Mouse (Mus musculus) CH12.LX (cell line): ENCODE data around the gene Mdm1. TPM values are rescaled to one million over a fixed set of nuclear protein-coding genes. Genes with fewer than 3 reads are reported as not detected.

ENCODE experiments used
- DNase-seq: peaks from one replicate; pipeline ENCODE4 v3.0.0-alpha.2; 2013; ENCODE audit errors: extremely low read depth
- H3K27ac ChIP-seq: 2 replicates; pipeline ENCODE4 v1.5.1; 2012; ENCODE audit warnings: low read depth, mild to moderate bottlenecking, control low read depth, moderate library complexity; ENCODE audit not compliant: insufficient read depth
- H3K27me3 ChIP-seq: replicated peaks from 2 replicates; pipeline ENCODE3; 2012; ENCODE audit warnings: inconsistent platforms
- H3K36me3 ChIP-seq, 2 experiments: replicated peaks in 1 of 2; 2 replicates each; pipeline versions ENCODE3 to v1.6.1; 2012; ENCODE audit warnings: inconsistent platforms in 1 of 2, low read length in 1 of 2, mild to moderate bottlenecking in 1 of 2, mixed read lengths in 1 of 2, moderate library complexity in 1 of 2; ENCODE audit not compliant: control insufficient read depth in 1 of 2, insufficient read depth in 1 of 2
- H3K4me1 ChIP-seq, 2 experiments: 2 replicates each; pipeline ENCODE4 v1.6.1; 2012; ENCODE audit warnings: inconsistent platforms in 1 of 2, moderate library complexity in 1 of 2; ENCODE audit not compliant: insufficient read depth in 2 of 2, control insufficient read depth in 1 of 2
- H3K4me2 ChIP-seq: 2 replicates; pipeline ENCODE4 v1.6.1; 2012; ENCODE audit warnings: low read depth, mild to moderate bottlenecking, control low read depth; ENCODE audit not compliant: poor library complexity, insufficient read depth, severe bottlenecking
- H3K4me3 ChIP-seq, 3 experiments: fragments of 150-350 bp in 1 of 3; sonication (generic) in 1 of 3; replicated peaks in 1 of 3; 2 replicates each; pipeline versions ENCODE3 to v1.5.1; 2011 to 2012; ENCODE audit warnings: low read depth in 2 of 3, low read length in 2 of 3, mild to moderate bottlenecking in 2 of 3, moderate library complexity in 2 of 3, control low read depth in 1 of 3, improper control_type of control experiment in 1 of 3, inconsistent platforms in 1 of 3, mixed read lengths in 1 of 3; ENCODE audit not compliant: poor library complexity in 1 of 3
- H3K79me2 ChIP-seq: replicated peaks from 2 replicates; pipeline ENCODE4 v1.6.1; 2012; ENCODE audit warnings: mild to moderate bottlenecking, moderate library complexity; ENCODE audit not compliant: control insufficient read depth, poor library complexity, insufficient read depth, severe bottlenecking; ENCODE audit errors: extremely low read depth
- H3K9ac ChIP-seq: 2 replicates; pipeline ENCODE4 v1.6.1; 2012; ENCODE audit warnings: low read depth, mild to moderate bottlenecking, control low read depth, moderate library complexity; ENCODE audit not compliant: insufficient read depth
- H3K9me3 ChIP-seq: replicated peaks from 2 replicates; pipeline ENCODE3; 2012; ENCODE audit warnings: low read length, inconsistent platforms, mixed read lengths
- BHLHE40 ChIP-seq: IDR thresholded peaks from 2 replicates; pipeline ENCODE4 v1.6.1; 2011; ENCODE audit warnings: mild to moderate bottlenecking, low read depth, low read length, improper control_type of control experiment
- CHD2 ChIP-seq: IDR thresholded peaks from 2 replicates; pipeline ENCODE4 v1.6.1; 2011; ENCODE audit warnings: low read length, improper control_type of control experiment
- CTCF ChIP-seq, 2 experiments: IDR thresholded peaks in 1 of 2; conservative IDR thresholded peaks in 1 of 2; 2 replicates each; pipeline ENCODE4 v1.5.1; 2011 to 2012; ENCODE audit warnings: low read depth in 2 of 2, low read length in 2 of 2, improper control_type of control experiment in 1 of 2, inconsistent platforms in 1 of 2, mild to moderate bottlenecking in 1 of 2, moderate library complexity in 1 of 2
- E2F4 ChIP-seq: IDR thresholded peaks from 2 replicates; pipeline ENCODE4 v1.6.1; 2011; ENCODE audit warnings: low read depth, low read length, improper control_type of control experiment; ENCODE audit not compliant: insufficient replicate concordance
- EP300 ChIP-seq: IDR thresholded peaks from 2 replicates; pipeline ENCODE4 v1.6.1; 2011; ENCODE audit warnings: low read length, improper control_type of control experiment
- ETS1 ChIP-seq: conservative IDR thresholded peaks from 2 replicates; pipeline ENCODE4 v1.6.1; 2012; ENCODE audit warnings: low read depth, mild to moderate bottlenecking, inconsistent platforms, low read length, improper control_type of control experiment, moderate library complexity
- IRF4 ChIP-seq: IDR thresholded peaks from 2 replicates; pipeline ENCODE4 v1.6.1; 2014; ENCODE audit warnings: low read depth, mild to moderate bottlenecking, inconsistent platforms, low read length, improper control_type of control experiment
- KAT2A ChIP-seq: IDR thresholded peaks from 2 replicates; pipeline ENCODE4 v1.6.1; 2012; ENCODE audit warnings: low read length, improper control_type of control experiment, inconsistent platforms; ENCODE audit not compliant: insufficient replicate concordance
- MAX ChIP-seq: IDR thresholded peaks from 2 replicates; pipeline ENCODE4 v1.6.1; 2011; ENCODE audit warnings: low read length, improper control_type of control experiment
- MEF2A ChIP-seq: IDR thresholded peaks from 2 replicates; pipeline ENCODE4 v1.6.1; 2014; ENCODE audit warnings: low read depth, mild to moderate bottlenecking, inconsistent platforms, low read length, improper control_type of control experiment, borderline replicate concordance
- NRF1 ChIP-seq: IDR thresholded peaks from 2 replicates; pipeline ENCODE4 v1.6.1; 2014; ENCODE audit warnings: low read depth, mild to moderate bottlenecking, inconsistent platforms, low read length, improper control_type of control experiment, moderate library complexity
- PAX5 ChIP-seq: IDR thresholded peaks from 2 replicates; pipeline ENCODE4 v1.6.1; 2012; ENCODE audit warnings: low read length, inconsistent platforms, mixed read lengths
- RCOR1 ChIP-seq: conservative IDR thresholded peaks from 2 replicates; pipeline ENCODE4 v1.6.1; 2012; ENCODE audit warnings: low read depth, mild to moderate bottlenecking, inconsistent platforms, low read length, improper control_type of control experiment
- SMC3 ChIP-seq: IDR thresholded peaks from 2 replicates; pipeline ENCODE4 v1.6.1; 2011; ENCODE audit warnings: low read depth, low read length, improper control_type of control experiment
- TBP ChIP-seq: conservative IDR thresholded peaks from 2 replicates; pipeline ENCODE4 v1.6.1; 2011; ENCODE audit warnings: low read depth, low read length, improper control_type of control experiment
- TCF12 ChIP-seq: IDR thresholded peaks from 2 replicates; pipeline ENCODE4 v1.6.1; 2014; ENCODE audit warnings: low read depth, mild to moderate bottlenecking, inconsistent platforms, low read length, improper control_type of control experiment
- UBTF ChIP-seq: IDR thresholded peaks from 2 replicates; pipeline ENCODE4 v1.6.1; 2012; ENCODE audit warnings: low read depth, mild to moderate bottlenecking, inconsistent platforms, low read length, improper control_type of control experiment, moderate library complexity
- ZKSCAN1 ChIP-seq: IDR thresholded peaks from 2 replicates; pipeline ENCODE4 v1.6.1; 2012; ENCODE audit warnings: low read depth, inconsistent platforms, low read length, improper control_type of control experiment, borderline replicate concordance
- ZMIZ1 ChIP-seq: IDR thresholded peaks from 2 replicates; pipeline ENCODE4 v1.6.1; 2012; ENCODE audit warnings: low read depth, mild to moderate bottlenecking, inconsistent platforms, low read length, improper control_type of control experiment
- ZNF384 ChIP-seq: IDR thresholded peaks from 2 replicates; pipeline ENCODE4 v1.6.1; 2012; ENCODE audit warnings: low read depth, low read length, improper control_type of control experiment, inconsistent platforms
- dilution Hi-C: fragments of 300-500 bp; cut with MboI; formaldehyde crosslinking; loops from 2 replicates; pipeline ENCODE4 v1.14.3; 2020; ENCODE audit warnings: low sequenced_read_pairs; ENCODE audit not compliant: extremely low pct_unique_long_range_greater_than_20kb, extremely low pct_ligation_motif_present
- in situ Hi-C: fragments of 300-500 bp; cut with MboI; formaldehyde crosslinking; loops from 3 replicates; pipeline ENCODE4 v1.14.3; 2019; ENCODE audit warnings: low sequenced_read_pairs, low pct_ligation_motif_present, low pct_unique_long_range_greater_than_20kb, mixed read lengths
- polyA plus RNA-seq: library from polyadenylated mRNA; unstranded; fragments of >175 nt; gene quantifications from 2 replicates; pipeline ENCODE4 v1.2.1, GENCODE M21; 2012; ENCODE audit warnings: low read depth; ENCODE audit not compliant: insufficient read length
- total RNA-seq, 2 experiments: library from RNA; depleted of rRNA; stranded (reverse); fragments of 300-350 nt in 1 of 2; fragments of >200 nt in 1 of 2; gene quantifications; 2 replicates each; pipeline ENCODE4 v1.2.3; 2012 to 2014

Gene Mdm1
- total and polyA plus RNA-seq, 3 experiments: 6.8 to 10.4 (median 9.7) TPM

GRCm38 (mm10) chr10:118094853-118095252 is 46.8 kb upstream of the Mdm1 start:
- in situ Hi-C loops: loop anchor here (5.0 kb wide), 1 partner anchor 53 kb away; no protein-coding TSS in a partner anchor
- TF ChIP-seq SMC3: no peak
- no peak for TF ChIP-seq E2F4
- no peak for TF ChIP-seq RCOR1
- TF ChIP-seq PAX5: no peak
- no peak for TF ChIP-seq ZKSCAN1
- TF ChIP-seq KAT2A: no peak
- TF ChIP-seq TBP: no peak
- TF ChIP-seq MAX: no peak
- no peak for TF ChIP-seq NRF1
- TF ChIP-seq IRF4: no peak
- TF ChIP-seq ZNF384: no peak
- TF ChIP-seq, all 38 proteins: peak for 0
- dilution Hi-C loops: no loop called here
- H3K36me3 ChIP-seq: no peaks in the 10 kb centered on the region
- H3K4me2 ChIP-seq: no peak overlapping the region
- H3K9ac ChIP-seq: no peak overlapping the region
- peaks cover 12% of the 10 kb centered on the region for H3K9me3 ChIP-seq
- H3K4me3 ChIP-seq: no peak overlapping the region
- H3K4me1 ChIP-seq: peaks cover 15 to 49% of the 10 kb centered on the region in 2 experiments
- no peaks in the 10 kb centered on the region for H3K79me2 ChIP-seq
- DNase-seq: no peak
- no peaks in the 10 kb centered on the region for H3K27me3 ChIP-seq
- no peak overlapping the region for H3K27ac ChIP-seq

GRCm38 (mm10) chr10:118096223-118096622 is 45.4 kb upstream of the Mdm1 start:
- Histone ChIP-seq H3K9ac (no peak overlapping the region), H3K27ac (no peak overlapping the region), H3K4me2 (no peak overlapping the region), H3K9me3 (peaks cover 12% of the 10 kb centered on the region), H3K27me3 (no peaks in the 10 kb centered on the region), H3K4me1 (peaks cover 20 to 50% of the 10 kb centered on the region in 2 experiments), H3K36me3 (no peaks in the 10 kb centered on the region), H3K4me3 (no peak overlapping the region), H3K79me2 (no peaks in the 10 kb centered on the region)
- DNase-seq: no peak
- dilution Hi-C loops (no loop called here), in situ Hi-C loops (loop anchor here (5.0 kb wide), 1 partner anchor 54 kb away; no protein-coding TSS in a partner anchor)
- no peak for TF ChIP-seq RCOR1

DNA sequence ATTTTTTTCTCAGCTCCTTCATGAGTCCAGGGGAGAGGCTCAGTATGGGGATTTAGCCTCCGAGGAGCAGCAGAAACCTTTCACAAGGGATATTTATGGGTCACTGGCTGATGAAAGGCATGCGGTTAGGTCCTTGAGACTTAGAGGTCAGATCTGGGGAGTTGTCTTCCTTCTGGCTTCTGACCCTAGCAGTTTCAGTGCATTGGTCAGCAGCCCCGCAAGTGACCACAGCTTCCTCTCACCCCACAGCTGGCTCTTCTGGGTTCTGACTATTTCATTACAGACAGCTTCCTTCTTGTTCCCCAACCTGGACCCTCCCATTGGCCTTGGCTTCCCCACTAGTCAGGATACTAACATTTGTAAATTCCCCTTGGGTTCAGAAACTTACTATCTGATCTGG is 43.7 kb upstream of the Mdm1 start:
- no peak for DNase-seq
- H3K36me3 ChIP-seq: no peaks in the 10 kb centered on the region
- peaks cover 23 to 57% of the 10 kb centered on the region in 2 experiments for H3K4me1 ChIP-seq
- no peaks in the 10 kb centered on the region for H3K79me2 ChIP-seq
- no peak overlapping the region for H3K4me3 ChIP-seq
- dilution Hi-C loops: no loop called here
- TF ChIP-seq SMC3 (no peak), BHLHE40 (no peak), EP300 (no peak), ETS1 (no peak), ZMIZ1 (no peak), UBTF (no peak), MEF2A (no peak), MAX (no peak), CHD2 (no peak), KAT2A (no peak), CTCF (conservative IDR thresholded peaks at IDR 0.05 in 1 of 2, IDR thresholded peaks at IDR 0.05 in 1 of 2; ENCODE audit: low read depth in 2 of 2, low read length in 2 of 2) (no peak), TCF12 (no peak), E2F4 (no peak)
- TF ChIP-seq, all 38 proteins: peak for 0
- H3K27me3 ChIP-seq: no peaks in the 10 kb centered on the region
- H3K9ac ChIP-seq: no peak overlapping the region
- in situ Hi-C loops: loop anchor here (5.0 kb wide), 1 partner anchor 56 kb away; no protein-coding TSS in a partner anchor
- H3K27ac ChIP-seq: no peak overlapping the region
- peaks cover 12% of the 10 kb centered on the region for H3K9me3 ChIP-seq
- H3K4me2 ChIP-seq: no peak overlapping the region
